Mouse (Mus musculus): Measurements from ENCODE around the gene Il6.
"Not testable (repeated sequence)": the region's sequence is repeated elsewhere in the genome, so short reads cannot be mapped to it uniquely, and the experiment has no call there.

Il6 gene

GRCm38 (mm10) chr5:30012726-30013503 is at the start of gene Il6:
TSS of gene Il6 (plus strand) at chr5:30013114.
- peak; percentile 80 to 91 for DNase-seq (ENCODE audit: low spot score in 2 of 2)

- no peak for DNase-seq (ENCODE audit: low spot score in 2 of 2)
Observed at GRCm38 (mm10) chr5:29963488-29963887, 49.4 kb upstream of the Il6 start.

GRCm38 (mm10) chr5:29970212-29970611 is 42.7 kb upstream of the Il6 start:
- no peak for DNase-seq (ENCODE audit: low spot score in 2 of 2)

- DNase-seq (ENCODE audit: low spot score in 2 of 2): no peak
Observed at GRCm38 (mm10) chr5:29972796-29973195, 40.1 kb upstream of the Il6 start.

GRCm38 (mm10) chr5:29973533-29973932 is 39.4 kb upstream of the Il6 start:
- DNase-seq (ENCODE audit: low spot score in 2 of 2): no peak

- no peak for DNase-seq (ENCODE audit: low spot score in 2 of 2)
Observed at GRCm38 (mm10) chr5:29974115-29974514, 38.8 kb upstream of the Il6 start.

- no peak for DNase-seq (ENCODE audit: low spot score in 2 of 2)
Observed at GRCm38 (mm10) chr5:29993583-29993982, 19.3 kb upstream of the Il6 start.

- DNase-seq (ENCODE audit: low spot score in 2 of 2): no peak
Observed at GRCm38 (mm10) chr5:29994344-29994743, 18.6 kb upstream of the Il6 start.

- DNase-seq (ENCODE audit: low spot score in 2 of 2): no peak
Observed at GRCm38 (mm10) chr5:29997351-29997750, 15.6 kb upstream of the Il6 start.

- DNase-seq (ENCODE audit: low spot score in 2 of 2): no peak
Observed at GRCm38 (mm10) chr5:30000921-30001320, 12.0 kb upstream of the Il6 start.

GRCm38 (mm10) chr5:30014580-30014979 is 1.7 kb downstream of the Il6 start:
- no peak for DNase-seq (ENCODE audit: low spot score in 2 of 2)

GRCm38 (mm10) chr5:30035862-30036261 is 22.9 kb downstream of the Il6 start:
- DNase-seq (ENCODE audit: low spot score in 2 of 2): not testable (repeated sequence)

- not testable (repeated sequence) for DNase-seq (ENCODE audit: low spot score in 2 of 2)
Observed at GRCm38 (mm10) chr5:30037111-30037510, 24.2 kb downstream of the Il6 start.

GRCm38 (mm10) chr5:30039324-30039723 is 26.4 kb downstream of the Il6 start:
- not testable (repeated sequence) for DNase-seq (ENCODE audit: low spot score in 2 of 2)

- not testable (repeated sequence) for DNase-seq (ENCODE audit: low spot score in 2 of 2)
Observed at GRCm38 (mm10) chr5:30039841-30040240, 26.9 kb downstream of the Il6 start.

- no peak for DNase-seq (ENCODE audit: low spot score in 2 of 2)
Observed at GRCm38 (mm10) chr5:30058216-30058731, 45.4 kb downstream of the Il6 start.

- DNase-seq (ENCODE audit: low spot score in 2 of 2): not testable (repeated sequence)
Observed at GRCm38 (mm10) chr5:30059607-30060006, 46.7 kb downstream of the Il6 start.

GRCm38 (mm10) chr5:30067726-30068125 is 54.8 kb downstream of the Il6 start:
- no peak for DNase-seq (ENCODE audit: low spot score in 2 of 2)

Data from urinary bladder, postnatal 4 days (tissue).